Mouse (Mus musculus): Measurements from ENCODE around the gene Mgam.
"Not testable (repeated sequence)": the region's sequence is repeated elsewhere in the genome, so short reads cannot be mapped to it uniquely, and the experiment has no call there.

Mgam gene

GRCm38 (mm10) chr6:40628406-40629000 lies at the start of gene Mgam:
Mgam (plus strand) TSS chr6:40628831.
- DNase-seq (ENCODE audit: low read depth, low spot score), result no peak

- no peak for DNase-seq (ENCODE audit: low read depth, low spot score)
Observed at GRCm38 (mm10) chr6:40584336-40584735, 44.3 kb upstream of the Mgam start.

- DNase-seq (ENCODE audit: low read depth, low spot score), result no peak
Observed at GRCm38 (mm10) chr6:40585645-40586044, 43.0 kb upstream of the Mgam start, which contains the start of gene Clec5a. Clec5a (minus strand) TSS chr6:40585821.

- no peak for DNase-seq (ENCODE audit: low read depth, low spot score)
Observed at GRCm38 (mm10) chr6:40588346-40588745, 40.3 kb upstream of the Mgam start.

- DNase-seq (ENCODE audit: low read depth, low spot score), result no peak
Observed at GRCm38 (mm10) chr6:40594804-40595550, 33.7 kb upstream of the Mgam start.

- peak; percentile 57 for DNase-seq (ENCODE audit: low read depth, low spot score)
Observed at GRCm38 (mm10) chr6:40598546-40598945, 30.1 kb upstream of the Mgam start.

GRCm38 (mm10) chr6:40607431-40607830 lies 21.2 kb upstream of the Mgam start:
- no peak for DNase-seq (ENCODE audit: low read depth, low spot score)

- no peak for DNase-seq (ENCODE audit: low read depth, low spot score)
Observed at GRCm38 (mm10) chr6:40610244-40610643, 18.4 kb upstream of the Mgam start.

- DNase-seq (ENCODE audit: low read depth, low spot score), result no peak
Observed at GRCm38 (mm10) chr6:40613260-40613852, 15.3 kb upstream of the Mgam start, which contains the start of gene Tas2r138. Tas2r138 (minus strand) TSS chr6:40613310.

- peak; percentile 50 for DNase-seq (ENCODE audit: low read depth, low spot score)
Observed at GRCm38 (mm10) chr6:40617965-40618364, 10.7 kb upstream of the Mgam start.

- DNase-seq (ENCODE audit: low read depth, low spot score), result peak; percentile 4
Observed at GRCm38 (mm10) chr6:40626111-40626510, 2.5 kb upstream of the Mgam start.

- DNase-seq (ENCODE audit: low read depth, low spot score), result no peak
Observed at GRCm38 (mm10) chr6:40634640-40635071, 6.0 kb downstream of the Mgam start.

- DNase-seq (ENCODE audit: low read depth, low spot score), result no peak
Observed at GRCm38 (mm10) chr6:40635559-40635958, 6.9 kb downstream of the Mgam start.

GRCm38 (mm10) chr6:40637755-40638154 lies 9.1 kb downstream of the Mgam start:
- DNase-seq (ENCODE audit: low read depth, low spot score), result no peak

- DNase-seq (ENCODE audit: low read depth, low spot score), result no peak
Observed at GRCm38 (mm10) chr6:40640710-40641538, 12.3 kb downstream of the Mgam start.

- DNase-seq (ENCODE audit: low read depth, low spot score), result no peak
Observed at GRCm38 (mm10) chr6:40645701-40646100, 17.1 kb downstream of the Mgam start.

- no peak for DNase-seq (ENCODE audit: low read depth, low spot score)
Observed at GRCm38 (mm10) chr6:40650953-40651352, 22.3 kb downstream of the Mgam start.

- no peak for DNase-seq (ENCODE audit: low read depth, low spot score)
Observed at GRCm38 (mm10) chr6:40660930-40661329, 32.3 kb downstream of the Mgam start.

- peak; percentile 60 for DNase-seq (ENCODE audit: low read depth, low spot score)
Observed at GRCm38 (mm10) chr6:40689180-40689579, 60.5 kb downstream of the Mgam start.

- not testable (repeated sequence) for DNase-seq (ENCODE audit: low read depth, low spot score)
Observed at GRCm38 (mm10) chr6:40692007-40692406, 63.4 kb downstream of the Mgam start.

GRCm38 (mm10) chr6:40713494-40713893 lies 84.9 kb downstream of the Mgam start:
- not testable (repeated sequence) for DNase-seq (ENCODE audit: low read depth, low spot score)

- DNase-seq (ENCODE audit: low read depth, low spot score), result no peak
Observed at GRCm38 (mm10) chr6:40715705-40716104, 87.1 kb downstream of the Mgam start.

Data from ES-CJ7 (cell line).